Mouse (Mus musculus) naive thymus-derived CD4-positive, alpha-beta T cell, adult 2 months (primary cell): ENCODE measurements around the gene Rapgef5.

Experiments used
- DNase-seq: peaks from one replicate; pipeline ENCODE4 v3.0.0-alpha.2; 2011; ENCODE audit warnings: low read depth

Gene Rapgef5

DNA sequence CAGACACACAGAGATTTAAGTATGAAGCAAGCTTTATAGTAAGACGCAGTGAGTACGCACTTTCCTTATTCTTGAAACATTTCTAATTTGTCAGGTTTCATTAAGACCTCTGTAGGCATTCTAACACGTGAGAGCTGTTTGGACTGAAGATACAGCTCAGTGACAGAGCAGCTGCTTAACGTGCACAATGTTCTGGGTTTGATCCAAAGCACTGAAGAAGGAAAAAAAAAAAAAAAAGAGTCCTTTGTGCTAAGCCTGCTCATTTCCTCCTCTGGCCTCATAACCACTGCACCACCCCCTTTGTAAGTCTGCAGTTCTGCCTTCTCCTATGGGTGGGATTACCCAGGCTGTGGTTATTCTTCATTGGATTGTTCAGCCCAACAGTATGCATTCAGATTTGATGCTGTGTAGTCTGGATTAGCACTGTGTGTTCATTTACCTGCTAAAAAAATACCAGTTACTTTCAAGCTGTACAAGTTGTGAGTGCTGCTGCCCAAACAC lies 103.3 kb downstream of the Rapgef5 start:
- DNase-seq: no peak

DNA sequence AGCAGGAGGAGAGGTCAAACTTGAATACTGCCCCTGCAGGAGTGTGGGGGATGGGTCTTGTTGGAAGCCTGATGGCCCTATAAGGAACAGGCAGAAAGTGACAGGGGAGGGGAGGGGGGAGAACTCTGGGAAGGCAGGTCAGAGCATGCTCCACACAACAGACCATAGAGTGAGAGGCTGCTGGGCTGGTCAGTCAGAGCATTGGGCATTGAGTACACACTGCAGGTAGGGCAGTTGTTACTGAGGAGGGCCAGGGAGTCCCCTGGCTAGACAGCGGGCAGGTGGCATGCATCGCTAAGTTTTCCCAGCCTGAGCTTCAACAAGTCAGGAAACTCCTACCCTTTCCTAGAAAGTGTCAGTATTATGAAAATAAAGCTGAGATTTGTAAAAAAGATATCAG lies 106.7 kb downstream of the Rapgef5 start:
- DNase-seq: no peak

DNA sequence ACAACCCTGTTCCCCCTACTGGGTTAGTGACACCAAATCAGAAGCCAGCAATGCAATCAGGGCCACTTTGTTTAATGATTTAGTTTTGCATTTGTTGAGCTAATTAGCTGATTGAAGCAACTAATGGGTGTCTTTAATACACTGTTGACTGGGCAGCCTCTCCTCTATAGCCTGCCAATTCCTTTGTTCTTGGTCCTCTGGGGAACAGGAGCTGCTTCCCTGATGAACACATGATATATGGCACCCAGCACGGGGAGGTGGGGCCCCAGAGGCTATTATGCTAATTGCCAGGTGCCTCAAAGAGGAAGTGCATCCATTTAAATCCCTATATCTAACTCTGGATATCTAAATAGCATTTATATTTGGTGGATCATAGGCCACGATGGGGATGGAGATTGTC lies 111.0 kb downstream of the Rapgef5 start:
- DNase-seq: no peak

DNA sequence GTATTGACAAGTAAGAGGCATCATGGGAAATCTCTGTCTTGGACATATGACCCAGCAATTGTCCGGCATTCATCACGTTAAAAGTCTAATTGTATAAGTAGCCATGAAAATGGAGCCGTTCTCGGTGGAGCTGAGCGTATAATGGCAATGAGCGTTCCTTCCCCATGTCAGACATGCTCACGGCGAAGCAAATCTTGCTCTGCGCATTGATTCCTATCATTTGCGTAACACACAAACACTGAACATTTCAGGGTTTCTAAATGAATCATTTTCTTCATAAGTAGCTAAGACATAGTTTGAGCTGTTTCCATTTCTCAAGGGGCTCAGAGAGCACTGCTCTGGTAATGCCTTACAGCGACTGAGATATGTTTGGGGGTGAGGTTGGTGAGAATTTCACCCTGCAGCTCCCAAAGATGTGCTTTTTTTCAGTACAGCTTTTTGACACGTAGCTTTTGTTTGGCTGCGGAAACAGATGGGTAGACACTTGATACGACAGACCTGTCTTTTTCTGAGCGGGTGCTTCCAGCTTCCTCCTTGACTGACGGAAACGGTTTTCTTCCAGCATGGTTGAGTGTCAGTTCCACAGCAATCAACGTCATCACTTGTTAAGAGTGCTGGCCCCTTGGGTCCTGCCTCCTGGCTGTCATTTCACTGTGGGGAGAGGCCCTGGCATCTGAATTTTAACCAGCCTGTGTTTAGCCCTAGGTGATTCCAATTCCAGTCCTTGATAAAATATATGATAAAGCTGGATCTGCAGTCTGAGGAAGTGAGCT lies 112.2 kb downstream of the Rapgef5 start:
- no peak for DNase-seq

DNA sequence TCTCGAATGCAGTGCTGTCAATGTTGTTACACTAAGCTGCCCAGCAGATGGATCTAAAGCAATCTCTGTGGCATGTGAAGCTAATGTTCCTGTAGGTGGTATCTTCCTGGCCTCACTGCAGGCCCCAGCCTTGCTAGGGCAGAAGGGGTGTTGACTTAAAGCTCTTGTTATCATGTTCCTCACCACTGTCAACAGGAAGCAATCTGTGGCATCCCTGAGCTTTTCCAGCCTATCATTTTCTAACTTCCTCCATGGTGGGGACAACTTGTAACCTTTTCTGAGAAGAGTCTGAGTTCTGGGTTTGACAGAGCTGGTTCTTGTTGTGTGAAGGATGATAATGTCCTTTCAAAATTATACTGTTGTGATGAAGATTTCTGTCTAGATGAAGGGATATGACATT lies 115.9 kb downstream of the Rapgef5 start:
- DNase-seq: no peak

DNA sequence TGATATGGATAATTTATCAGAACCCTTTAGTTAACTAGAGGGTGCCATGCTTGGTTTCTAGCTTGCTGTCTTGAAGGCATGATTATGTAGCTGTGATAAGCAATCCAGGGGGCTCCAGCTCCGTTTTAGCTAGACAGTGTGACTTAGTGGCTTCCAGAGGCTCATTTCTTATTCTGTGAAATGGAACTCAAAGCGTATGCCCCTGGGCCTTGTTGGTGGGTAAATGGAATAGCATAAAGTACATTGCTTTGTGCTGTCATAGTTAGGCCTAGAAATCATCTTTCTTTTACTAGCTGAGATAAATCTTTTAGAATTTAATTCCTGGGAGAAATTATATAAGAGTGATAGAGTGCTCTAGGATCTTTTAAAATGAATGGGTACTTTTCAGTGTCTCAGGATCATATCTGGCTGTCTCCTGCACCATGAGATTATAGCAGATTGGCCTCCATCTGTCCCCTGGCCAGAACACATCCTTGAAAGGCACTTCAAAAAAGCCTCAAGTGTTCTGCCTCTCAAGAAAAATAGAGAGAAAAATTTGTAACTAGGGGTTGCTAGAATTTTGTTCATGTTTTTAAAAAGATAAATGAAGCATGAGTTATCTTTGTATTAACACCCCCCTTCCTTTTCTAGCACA lies 120.0 kb downstream of the Rapgef5 start:
- no peak for DNase-seq

DNA sequence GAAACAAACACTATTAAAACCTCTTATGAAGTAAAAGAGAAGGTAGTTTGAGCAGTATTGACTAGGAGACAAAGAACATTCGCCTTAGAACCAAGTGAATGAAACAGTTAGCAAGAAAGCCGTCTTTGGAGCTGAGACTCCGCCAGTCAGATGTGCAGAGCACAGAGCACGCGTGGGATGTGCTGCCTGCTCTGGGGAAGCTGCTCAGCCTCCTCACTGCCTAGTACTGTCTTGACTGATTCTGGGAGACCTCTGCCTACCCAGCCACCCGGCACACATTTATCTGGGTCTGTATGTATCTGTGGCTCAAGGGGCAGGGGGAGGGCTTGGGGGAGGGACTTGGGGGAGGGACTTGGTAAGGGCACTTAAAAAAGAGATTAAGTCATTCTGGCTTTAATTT lies 120.7 kb downstream of the Rapgef5 start:
- no peak for DNase-seq

DNA sequence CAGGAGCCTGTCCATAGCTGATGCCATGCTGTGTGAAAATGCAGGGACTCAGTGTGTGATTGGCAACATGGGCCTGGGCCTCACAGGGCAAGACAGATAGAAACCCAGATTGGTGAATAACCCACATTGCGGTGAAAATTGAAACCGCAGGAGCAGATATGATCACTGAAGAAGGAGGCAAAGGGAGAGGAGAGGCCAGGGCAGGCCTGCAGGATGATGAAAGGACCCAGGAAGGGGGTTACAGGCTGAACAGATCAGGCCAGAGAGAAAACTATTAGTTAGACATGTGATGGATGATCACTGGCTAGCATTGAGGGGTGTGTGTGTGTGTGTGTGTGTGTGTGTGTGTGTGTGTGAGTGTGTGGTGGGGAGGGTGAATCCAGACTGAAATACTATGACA lies 122.6 kb downstream of the Rapgef5 start:
- DNase-seq: no peak

DNA sequence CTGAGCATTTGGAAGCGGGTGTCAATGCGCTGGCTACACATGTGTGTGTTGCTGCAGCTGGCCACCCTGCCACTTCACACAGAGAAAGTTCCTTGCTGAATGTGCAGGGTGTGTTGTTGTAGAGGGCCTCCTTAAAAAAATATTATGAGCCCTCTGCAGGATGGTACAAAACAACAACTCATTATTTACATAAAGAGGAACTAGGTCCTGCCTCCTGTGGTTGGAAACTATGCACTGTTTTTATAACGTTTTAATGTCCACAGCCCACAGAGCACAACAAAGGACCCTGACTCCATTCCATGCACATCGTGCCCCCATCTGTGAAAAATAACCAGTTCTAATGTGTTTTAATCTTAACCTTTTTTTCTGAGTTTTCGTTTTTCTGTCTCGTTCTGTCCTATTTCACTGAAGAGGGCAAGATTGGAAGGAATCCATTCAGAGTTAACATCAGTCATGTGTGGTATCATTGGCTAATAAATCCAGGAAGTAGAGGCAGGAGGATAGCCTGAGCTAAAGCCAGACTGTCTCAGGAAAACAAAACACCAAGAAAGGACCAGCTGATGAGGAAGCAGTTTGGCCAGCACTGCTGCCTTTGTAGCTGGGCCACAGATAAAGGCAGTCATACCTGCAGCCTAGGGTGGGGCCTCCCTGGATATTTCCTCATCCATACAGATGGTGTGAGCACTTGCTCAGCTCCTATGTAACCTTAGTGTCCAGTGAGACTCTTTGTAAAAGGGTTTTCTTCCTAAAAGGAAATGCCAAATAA lies 123.3 kb downstream of the Rapgef5 start:
- no peak for DNase-seq

DNA sequence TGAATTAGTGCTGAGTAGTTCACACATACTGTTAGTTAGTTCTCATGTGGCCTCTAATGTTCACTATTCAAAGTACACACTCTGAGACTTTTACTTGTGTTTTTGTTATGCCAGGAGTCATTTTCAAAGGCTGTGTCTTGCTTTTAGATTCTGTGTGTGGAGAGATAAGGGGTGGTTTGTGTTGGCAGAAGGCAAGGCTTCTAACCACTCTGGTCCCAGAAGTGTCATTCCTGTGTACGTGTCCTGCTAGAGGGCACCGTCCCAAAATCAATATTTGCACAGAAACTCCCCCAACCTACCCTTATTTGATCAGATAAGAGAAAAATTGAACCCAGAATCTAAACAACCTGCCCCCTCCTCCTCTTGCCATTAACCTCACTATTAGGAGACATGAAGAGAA lies 126.2 kb downstream of the Rapgef5 start:
- no peak for DNase-seq

DNA sequence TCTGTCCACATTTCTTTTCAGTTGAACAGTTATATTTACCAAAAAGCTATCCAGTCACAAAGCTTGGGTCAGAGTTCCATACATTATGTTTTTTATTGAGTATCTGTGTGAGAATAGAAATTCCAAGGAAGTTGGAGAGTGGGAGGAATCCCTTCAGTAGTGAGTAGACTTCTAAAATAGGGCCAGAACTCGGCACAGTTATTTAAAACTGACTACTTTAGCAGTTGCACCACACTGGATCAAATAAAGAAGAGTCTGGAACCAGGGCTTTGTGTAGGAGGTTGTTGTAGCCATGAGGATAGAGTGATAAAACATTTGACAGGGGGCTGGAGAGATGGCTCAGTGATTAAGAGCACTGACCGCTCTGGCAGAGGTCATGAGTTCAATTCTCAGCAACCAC lies 129.5 kb downstream of the Rapgef5 start:
- no peak for DNase-seq

DNA sequence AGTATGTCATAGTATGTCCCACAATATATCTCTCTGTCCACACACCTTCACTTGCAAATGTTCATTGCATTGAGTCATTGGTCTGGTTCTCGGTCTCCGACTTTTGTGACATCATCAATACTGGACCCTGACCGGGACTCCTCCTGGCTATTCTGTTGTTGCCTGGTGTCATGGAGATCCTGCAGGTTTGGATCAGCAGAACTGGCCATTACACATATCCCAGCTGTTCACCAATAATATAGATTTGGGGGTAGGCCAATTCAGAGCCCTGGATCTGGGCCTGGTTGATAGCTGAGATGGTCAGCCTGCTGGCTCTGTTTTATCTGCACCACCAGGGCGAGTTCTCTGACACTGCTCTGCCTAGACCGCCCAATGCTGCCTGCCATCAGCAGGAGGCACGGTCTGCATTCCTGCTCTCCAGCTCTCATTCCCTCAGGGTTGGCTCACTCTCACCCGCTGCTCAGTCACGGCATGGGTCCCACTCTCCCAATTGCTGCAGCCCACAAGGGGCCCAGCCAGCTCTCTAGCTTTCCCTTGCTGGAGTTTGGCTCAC lies 137.7 kb downstream of the Rapgef5 start:
- no peak for DNase-seq

DNA sequence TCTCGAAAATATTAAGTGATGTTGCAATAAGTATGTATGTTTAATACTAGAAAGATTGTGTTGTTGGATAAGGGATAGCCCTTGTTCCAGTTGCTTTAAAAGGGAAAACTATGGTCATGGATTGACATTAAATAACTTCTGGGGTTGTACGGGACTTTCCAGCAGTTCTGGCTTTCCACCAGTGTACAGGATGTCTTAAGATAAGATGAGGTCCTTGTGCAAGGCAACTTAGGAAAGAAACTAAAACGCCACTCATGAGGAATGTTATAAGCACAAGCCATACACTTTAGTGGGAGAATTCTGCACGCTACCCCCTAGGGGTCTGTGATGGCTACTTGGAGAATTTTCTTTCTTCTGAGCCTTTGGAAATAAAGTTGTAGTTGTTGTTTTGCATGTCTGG lies 140.7 kb downstream of the Rapgef5 start:
- no peak for DNase-seq

DNA sequence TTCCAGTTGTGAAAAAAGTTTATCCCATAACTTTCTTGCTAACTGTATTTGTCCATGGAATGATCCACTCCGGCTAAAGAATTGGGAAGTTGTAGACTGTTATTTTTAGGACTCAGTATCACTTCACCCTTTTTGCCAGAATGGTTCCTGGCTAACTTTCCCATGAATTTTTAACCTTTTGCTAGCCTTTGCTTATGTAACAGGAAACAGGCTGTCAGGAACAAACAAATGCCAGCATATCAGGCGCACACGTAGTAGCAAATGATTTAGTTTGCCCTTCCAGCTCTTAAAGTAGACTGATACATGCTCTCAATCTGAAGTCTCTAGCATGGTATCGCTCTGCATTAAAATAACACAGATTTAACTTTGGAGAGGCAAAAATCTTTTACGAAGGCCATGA lies 141.5 kb downstream of the Rapgef5 start:
- no peak for DNase-seq

DNA sequence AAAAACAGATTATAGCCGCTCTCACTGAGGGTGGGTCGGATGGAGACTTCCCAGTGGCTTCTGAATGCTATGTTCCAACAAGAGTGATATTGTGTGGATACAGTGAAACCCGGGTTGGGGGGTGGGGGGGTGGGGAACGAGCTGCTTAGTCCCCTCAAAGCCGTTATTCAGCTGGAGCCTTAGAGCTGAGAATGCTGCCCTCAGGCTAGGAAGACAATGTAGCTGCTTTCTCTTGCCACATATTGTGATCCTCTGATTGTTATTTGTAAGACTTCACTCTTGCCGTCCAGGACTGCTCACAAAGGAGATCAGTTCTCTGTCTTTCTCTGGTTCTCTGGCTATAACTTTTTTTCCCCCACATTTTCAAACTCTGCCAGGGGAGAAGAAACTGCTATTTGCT lies 142.5 kb downstream of the Rapgef5 start:
- no peak for DNase-seq

DNA sequence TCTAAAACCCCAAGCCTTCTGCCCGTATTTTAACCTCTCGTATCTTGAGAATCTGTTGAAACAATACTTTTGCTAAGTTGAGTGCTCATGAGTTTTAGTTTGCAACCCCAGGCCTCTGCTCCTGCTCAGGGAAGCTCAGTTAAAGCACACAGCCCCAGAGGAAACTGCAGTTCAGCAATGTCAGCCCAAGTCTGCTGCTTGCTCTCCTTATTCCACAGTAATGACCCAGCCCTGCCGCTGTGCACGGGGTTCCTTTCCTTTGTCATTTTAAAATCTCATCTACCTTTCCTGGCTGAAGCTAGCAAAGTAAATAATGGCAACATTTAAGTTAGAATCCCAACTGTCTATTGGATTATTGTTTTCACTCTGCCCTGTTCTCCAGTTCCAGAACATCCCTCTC lies 144.1 kb downstream of the Rapgef5 start:
- no peak for DNase-seq

DNA sequence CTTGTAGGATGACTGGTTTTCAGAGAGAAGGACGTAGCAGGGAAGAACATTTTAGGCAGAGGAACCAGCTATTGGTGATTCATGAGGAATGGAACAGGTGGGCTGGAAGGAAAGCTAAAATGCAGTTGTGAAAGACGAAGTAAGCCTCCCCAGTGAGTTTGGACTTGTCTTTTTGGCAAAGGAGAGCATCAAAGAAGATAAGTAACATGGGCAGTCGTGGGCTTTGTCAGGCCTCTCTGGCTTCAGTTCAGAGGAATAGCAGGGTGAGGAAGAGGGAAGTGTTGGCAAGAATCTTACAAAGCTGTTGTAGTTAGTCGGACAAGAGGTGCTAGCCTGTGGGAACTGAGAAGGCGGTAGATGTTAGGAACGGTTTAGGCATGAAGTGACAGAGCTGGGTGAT lies 145.6 kb downstream of the Rapgef5 start:
- DNase-seq: no peak

DNA sequence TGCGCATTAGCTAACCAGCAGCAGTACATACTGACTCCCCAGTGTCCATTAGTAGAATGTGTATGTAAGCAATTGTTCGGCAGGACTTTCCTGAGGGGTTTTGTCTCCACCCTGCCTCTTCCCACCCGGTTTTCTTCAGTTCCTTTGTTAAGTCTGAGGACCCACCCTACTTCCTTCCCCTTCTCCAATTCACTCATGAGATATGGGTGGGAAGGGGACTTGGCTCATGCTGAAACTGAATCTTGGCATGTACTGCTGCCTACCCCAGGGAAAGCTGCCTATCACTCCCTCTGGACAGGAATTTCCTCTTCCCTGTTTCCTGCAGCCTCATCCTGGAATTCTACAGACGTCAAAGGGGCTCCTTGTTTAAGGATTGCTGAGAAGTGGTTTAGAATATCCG lies 147.4 kb downstream of the Rapgef5 start:
- DNase-seq: no peak

DNA sequence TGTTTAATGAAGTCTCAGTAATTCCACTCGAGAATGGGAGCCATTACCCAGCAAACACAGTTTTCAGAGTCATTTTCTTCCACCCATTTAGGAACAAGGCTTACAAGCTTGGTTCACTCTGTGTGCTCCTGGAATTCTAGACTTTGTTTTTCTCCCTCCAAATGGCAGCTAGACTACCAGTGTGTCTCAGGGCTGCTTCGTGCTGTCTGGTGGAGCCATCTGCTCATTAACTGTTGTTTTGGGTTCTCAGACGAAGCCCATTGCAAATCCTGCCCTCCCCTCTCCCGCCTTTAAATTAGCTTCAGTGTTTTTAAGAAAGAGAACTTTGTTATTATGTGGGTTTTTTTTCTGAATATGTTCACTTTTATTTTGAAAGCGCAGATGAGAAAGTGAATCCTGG lies 148.4 kb downstream of the Rapgef5 start:
- DNase-seq: no peak

DNA sequence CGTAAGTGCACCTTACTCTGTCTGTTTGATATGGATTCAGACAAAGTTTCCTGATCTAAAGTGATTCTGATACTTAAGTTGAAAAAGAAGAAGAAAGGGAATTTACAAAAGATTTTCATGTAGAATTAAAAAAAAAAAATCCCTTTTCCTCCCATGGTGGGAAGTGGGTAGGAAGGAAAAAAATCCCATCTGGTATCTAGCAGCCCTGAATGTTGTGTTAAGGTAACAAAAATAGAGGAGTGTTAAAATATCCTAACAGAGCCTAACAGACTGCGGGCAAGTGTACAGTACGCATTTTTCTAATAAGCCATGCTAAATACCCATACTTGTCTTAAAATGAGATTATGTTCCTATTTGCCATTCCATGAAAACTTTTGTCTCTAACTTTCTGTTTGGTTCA lies 150.1 kb downstream of the Rapgef5 start:
- DNase-seq: no peak

DNA sequence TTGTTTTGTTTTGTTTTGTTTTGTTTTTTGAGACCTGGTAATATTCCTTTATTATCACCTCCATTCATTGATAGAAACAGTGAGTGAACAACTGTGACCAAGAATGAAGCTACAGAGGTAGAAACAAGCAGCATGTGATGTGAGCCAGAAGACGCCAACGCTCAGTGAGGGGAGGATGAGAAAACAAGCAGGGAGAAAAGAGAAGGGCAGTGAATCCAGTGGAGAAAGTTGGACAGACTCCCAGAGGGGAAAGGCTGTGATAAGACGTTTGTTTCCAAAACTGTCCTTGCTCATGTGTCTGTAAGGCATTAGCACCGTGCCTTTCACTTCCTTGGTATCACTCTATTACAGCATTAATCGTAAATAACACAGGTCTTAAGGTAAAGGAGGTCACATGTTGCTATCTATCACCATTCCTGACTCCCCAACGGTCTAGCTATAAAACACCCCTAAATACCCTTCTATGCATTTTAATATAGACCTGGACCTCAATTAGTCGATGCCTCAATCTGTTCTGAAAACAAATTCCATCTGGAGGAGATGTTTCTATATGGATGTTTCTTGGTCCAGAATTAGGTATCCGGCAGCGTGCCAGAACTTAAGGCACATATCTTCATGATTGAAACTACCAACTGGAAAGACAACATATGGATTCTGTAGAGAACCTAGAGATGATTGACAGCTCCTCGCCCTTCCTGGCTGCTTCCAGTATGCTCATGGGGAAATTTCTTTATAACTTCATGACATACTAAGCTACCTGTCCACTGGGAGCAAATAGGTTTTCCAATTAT lies 153.5 kb downstream of the Rapgef5 start:
- DNase-seq: no peak

DNA sequence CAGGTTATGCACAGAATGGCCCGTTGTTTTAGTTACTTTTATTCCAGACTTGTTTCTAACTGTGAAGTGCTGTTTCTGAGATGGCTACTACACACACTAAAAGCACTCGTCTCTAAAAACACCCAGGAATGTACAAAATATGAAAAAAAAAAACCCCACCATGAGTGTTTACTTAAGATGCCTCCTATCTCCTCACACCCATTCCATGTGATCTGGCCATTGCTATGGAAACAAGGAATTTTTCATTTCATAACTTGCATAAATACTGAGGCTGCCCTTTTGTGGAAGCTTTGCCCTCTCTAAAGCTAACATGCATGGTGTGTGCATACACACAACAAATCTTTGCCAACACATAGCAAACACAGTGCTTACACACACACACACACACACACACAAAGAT lies 156.9 kb downstream of the Rapgef5 start:
- no peak for DNase-seq
